Mouse (Mus musculus) liver, adult (tissue): ENCODE measurements around the gene Slc51b.

ENCODE experiments used
- GATA4 ChIP-seq: IDR thresholded peaks from 2 replicates; pipeline ENCODE4 v1.6.1; 2014; ENCODE audit warnings: mild to moderate bottlenecking, low read length; ENCODE audit not compliant: insufficient replicate concordance

Slc51b gene

GRCm38 (mm10) chr9:65392638-65393364 is 30.0 kb downstream of the Slc51b start:
- TF ChIP-seq GATA4 = no peak

- TF ChIP-seq GATA4 = no peak
Observed at GRCm38 (mm10) chr9:65391613-65391964, 31.2 kb downstream of the Slc51b start, which contains the start of gene Kbtbd13. Gene Kbtbd13 (minus strand): TSS chr9:65391652.

GRCm38 (mm10) chr9:65390752-65391612 is 31.8 kb downstream of the Slc51b start:
- no peak for TF ChIP-seq GATA4

GRCm38 (mm10) chr9:65386373-65387140 is 36.2 kb downstream of the Slc51b start:
- TF ChIP-seq GATA4 = no peak

GRCm38 (mm10) chr9:65384276-65384675 is 38.5 kb downstream of the Slc51b start:
- no peak for TF ChIP-seq GATA4

- TF ChIP-seq GATA4 = no peak
Observed at GRCm38 (mm10) chr9:65382751-65383097, 40.0 kb downstream of the Slc51b start.

GRCm38 (mm10) chr9:65382031-65382750 is 40.6 kb downstream of the Slc51b start:
- TF ChIP-seq GATA4 = no peak

GRCm38 (mm10) chr9:65381017-65381590 is 41.7 kb downstream of the Slc51b start:
- no peak for TF ChIP-seq GATA4

GRCm38 (mm10) chr9:65375163-65375934 is 47.4 kb downstream of the Slc51b start:
- TF ChIP-seq GATA4 = no peak

- TF ChIP-seq GATA4 = no peak
Observed at GRCm38 (mm10) chr9:65374468-65375162, 48.1 kb downstream of the Slc51b start.

- TF ChIP-seq GATA4 = no peak
Observed at GRCm38 (mm10) chr9:65372449-65372848, 50.3 kb downstream of the Slc51b start.

GRCm38 (mm10) chr9:65371756-65372155 is 51.0 kb downstream of the Slc51b start:
- TF ChIP-seq GATA4 = no peak

GRCm38 (mm10) chr9:65365721-65366120 is 57.0 kb downstream of the Slc51b start:
- no peak for TF ChIP-seq GATA4

- TF ChIP-seq GATA4 = no peak
Observed at GRCm38 (mm10) chr9:65363684-65364083, 59.1 kb downstream of the Slc51b start.
